Mouse (Mus musculus): ENCODE data around the gene Axl. TPM values are rescaled to one million over a fixed set of nuclear protein-coding genes. Genes with fewer than 3 reads are reported as not detected.

Gene Axl
- polyA plus RNA-seq, 2 experiments = 80.2 to 132 TPM

DNA sequence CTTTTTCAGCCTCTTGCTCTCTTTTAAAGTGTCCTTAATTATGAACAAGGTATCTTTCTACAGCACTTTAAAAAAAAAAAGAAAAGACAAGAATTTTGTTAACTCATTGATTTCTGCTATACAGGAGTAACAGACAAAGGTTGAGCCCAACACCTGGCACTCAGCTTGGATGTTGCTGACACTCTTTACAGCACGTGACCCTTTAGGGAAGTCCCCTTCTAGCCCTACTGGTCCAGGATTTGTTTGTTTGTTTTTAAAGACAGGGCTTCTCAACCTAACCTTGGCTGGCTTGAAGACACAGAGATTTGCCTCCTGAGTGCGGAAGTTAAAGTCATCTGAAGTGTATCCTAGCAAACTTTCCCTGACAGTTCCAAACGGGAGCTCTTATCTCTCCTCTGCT, 41.7 kb downstream of the Axl start:
- Histone ChIP-seq H3K9me3 (ENCODE audit: control insufficient read depth, low read length) (no peaks in the 10 kb centered on the region), H3K9ac (ENCODE audit: low read depth, low read length, severe bottlenecking) (no peak overlapping the region), H3K27me3 (ENCODE audit: control insufficient read depth, insufficient read depth, low read length) (no peaks in the 10 kb centered on the region), H3K4me2 (replicated peaks; ENCODE audit: low read depth, low read length, severe bottlenecking) (no peak overlapping the region), H3K27ac (replicated peaks; ENCODE audit: low read depth, low read length) (no peak overlapping the region), H3K36me3 (ENCODE audit: control insufficient read depth, insufficient read depth, low read length) (peaks cover 98% of the 10 kb centered on the region), H3K4me1 (ENCODE audit: control insufficient read depth, insufficient read depth, low read length) (no peaks in the 10 kb centered on the region), H3K4me3 (replicated peaks; ENCODE audit: low read length) (no peak overlapping the region)
- WGBS = 79% methylated on average over 3 of the region's 3 CpGs
- ATAC-seq (ENCODE audit: low FRiP score, low read depth) (no peak), DNase-seq (ENCODE audit: low spot score) (no peak)
- no peak for TF ChIP-seq POLR2A (IDR thresholded peaks at IDR 0.05; ENCODE audit: borderline replicate concordance, extremely low read depth, insufficient read depth, insufficient read length)

GRCm38 (mm10) chr7:25738277-25738676, 50.2 kb downstream of the Axl start:
- no peak overlapping the region for H3K9ac ChIP-seq (ENCODE audit: low read depth, low read length, severe bottlenecking)
- no peaks in the 10 kb centered on the region for H3K9me3 ChIP-seq (ENCODE audit: control insufficient read depth, low read length)
- WGBS = 86% methylated on average over 3 of the region's 3 CpGs
- TF ChIP-seq POLR2A (IDR thresholded peaks at IDR 0.05; ENCODE audit: borderline replicate concordance, extremely low read depth, insufficient read depth, insufficient read length) = no peak
- ATAC-seq (ENCODE audit: low FRiP score, low read depth) = no peak
- H3K27me3 ChIP-seq (ENCODE audit: control insufficient read depth, insufficient read depth, low read length) = no peaks in the 10 kb centered on the region
- no peak overlapping the region for H3K4me2 ChIP-seq (replicated peaks; ENCODE audit: low read depth, low read length, severe bottlenecking)
- DNase-seq (ENCODE audit: low spot score) = no peak
- H3K4me3 ChIP-seq (replicated peaks; ENCODE audit: low read length) = no peak overlapping the region
- H3K4me1 ChIP-seq (ENCODE audit: control insufficient read depth, insufficient read depth, low read length) = no peaks in the 10 kb centered on the region
- no peak overlapping the region for H3K27ac ChIP-seq (replicated peaks; ENCODE audit: low read depth, low read length)
- peaks cover 97% of the 10 kb centered on the region for H3K36me3 ChIP-seq (ENCODE audit: control insufficient read depth, insufficient read depth, low read length)

- Histone ChIP-seq H3K36me3 (ENCODE audit: control insufficient read depth, insufficient read depth, low read length) (peaks cover 97% of the 10 kb centered on the region), H3K4me1 (ENCODE audit: control insufficient read depth, insufficient read depth, low read length) (no peaks in the 10 kb centered on the region), H3K27me3 (ENCODE audit: control insufficient read depth, insufficient read depth, low read length) (no peaks in the 10 kb centered on the region), H3K4me2 (replicated peaks; ENCODE audit: low read depth, low read length, severe bottlenecking) (no peak overlapping the region), H3K9ac (ENCODE audit: low read depth, low read length, severe bottlenecking) (no peak overlapping the region), H3K27ac (replicated peaks; ENCODE audit: low read depth, low read length) (no peak overlapping the region), H3K4me3 (replicated peaks; ENCODE audit: low read length) (no peak overlapping the region), H3K9me3 (ENCODE audit: control insufficient read depth, low read length) (no peaks in the 10 kb centered on the region)
- TF ChIP-seq POLR2A (IDR thresholded peaks at IDR 0.05; ENCODE audit: borderline replicate concordance, extremely low read depth, insufficient read depth, insufficient read length) = no peak
- 93% methylated on average over 2 of the region's 2 CpGs for WGBS
- ATAC-seq (ENCODE audit: low FRiP score, low read depth) (no peak), DNase-seq (ENCODE audit: low spot score) (no peak)
These were observed 51.6 kb downstream of the Axl start for GRCm38 (mm10) chr7:25736920-25737319.

GRCm38 (mm10) chr7:25734991-25735390, 53.5 kb downstream of the Axl start:
- Histone ChIP-seq H3K36me3 (ENCODE audit: control insufficient read depth, insufficient read depth, low read length) (peaks cover 97% of the 10 kb centered on the region), H3K4me3 (replicated peaks; ENCODE audit: low read length) (no peak overlapping the region), H3K27ac (replicated peaks; ENCODE audit: low read depth, low read length) (no peak overlapping the region), H3K4me2 (replicated peaks; ENCODE audit: low read depth, low read length, severe bottlenecking) (no peak overlapping the region), H3K9ac (ENCODE audit: low read depth, low read length, severe bottlenecking) (no peak overlapping the region), H3K9me3 (ENCODE audit: control insufficient read depth, low read length) (no peaks in the 10 kb centered on the region), H3K4me1 (ENCODE audit: control insufficient read depth, insufficient read depth, low read length) (no peaks in the 10 kb centered on the region), H3K27me3 (ENCODE audit: control insufficient read depth, insufficient read depth, low read length) (no peaks in the 10 kb centered on the region)
- WGBS = 68% methylated on average over 4 of the region's 4 CpGs
- ATAC-seq (ENCODE audit: low FRiP score, low read depth) (no peak), DNase-seq (ENCODE audit: low spot score) (no peak)
- TF ChIP-seq POLR2A (IDR thresholded peaks at IDR 0.05; ENCODE audit: borderline replicate concordance, extremely low read depth, insufficient read depth, insufficient read length) = no peak

GRCm38 (mm10) chr7:25731294-25732055, 57.0 kb downstream of the Axl start:
- Histone ChIP-seq H3K27me3 (ENCODE audit: control insufficient read depth, insufficient read depth, low read length) (no peaks in the 10 kb centered on the region), H3K4me1 (ENCODE audit: control insufficient read depth, insufficient read depth, low read length) (no peaks in the 10 kb centered on the region), H3K27ac (replicated peaks; ENCODE audit: low read depth, low read length) (no peak overlapping the region), H3K36me3 (ENCODE audit: control insufficient read depth, insufficient read depth, low read length) (peaks cover 98% of the 10 kb centered on the region), H3K4me3 (replicated peaks; ENCODE audit: low read length) (no peak overlapping the region), H3K4me2 (replicated peaks; ENCODE audit: low read depth, low read length, severe bottlenecking) (no peak overlapping the region), H3K9me3 (ENCODE audit: control insufficient read depth, low read length) (no peaks in the 10 kb centered on the region), H3K9ac (ENCODE audit: low read depth, low read length, severe bottlenecking) (no peak overlapping the region)
- 91% methylated on average over 8 of the region's 8 CpGs for WGBS
- no peak for TF ChIP-seq POLR2A (IDR thresholded peaks at IDR 0.05; ENCODE audit: borderline replicate concordance, extremely low read depth, insufficient read depth, insufficient read length)
- DNase-seq (ENCODE audit: low spot score) = no peak
- no peak for ATAC-seq (ENCODE audit: low FRiP score, low read depth)

Data from limb, embryonic 14.5 days (tissue).